Mouse (Mus musculus): Measurements from ENCODE around the gene Nup188. TPM values are rescaled to one million over a fixed set of nuclear protein-coding genes. Genes with fewer than 3 reads are reported as not detected.

Nup188 gene
- polyA plus RNA-seq, 1 experiment from 2014 or later, result 8.5 TPM

GRCm38 (mm10) chr2:30372726-30373125 lies 86.5 kb downstream of the Nup188 start:
- no peak overlapping the region for H3K27ac ChIP-seq (replicated peaks)
- H3K9me3 ChIP-seq (ENCODE audit: control insufficient read depth, low read length), result no peaks in the 10 kb centered on the region
- ATAC-seq (ENCODE audit: low FRiP score, low TSS enrichment), result no peak
- 96% methylated on average over 5 of the region's 5 CpGs for WGBS
- TF ChIP-seq CTCF (IDR thresholded peaks at IDR 0.05; ENCODE audit: low read depth) (no peak), EP300 (optimal IDR thresholded peaks at IDR 0.05) (no peak)
- no peak overlapping the region for H3K4me3 ChIP-seq (ENCODE audit: low read depth, low read length)
- no peak overlapping the region for H3K9ac ChIP-seq (ENCODE audit: low read length)
- H3K36me3 ChIP-seq (ENCODE audit: control insufficient read depth, insufficient read depth, low read length), result peaks cover 32% of the 10 kb centered on the region
- no peaks in the 10 kb centered on the region for H3K27me3 ChIP-seq (ENCODE audit: control insufficient read depth, insufficient read depth, low read length)
- H3K4me2 ChIP-seq (replicated peaks; ENCODE audit: low read depth), result no peak overlapping the region
- no peaks in the 10 kb centered on the region for H3K4me1 ChIP-seq (replicated peaks; ENCODE audit: control insufficient read depth, insufficient read depth)
- no peak for DNase-seq (ENCODE audit: low spot score)

- Histone ChIP-seq H3K4me2 (replicated peaks; ENCODE audit: low read depth) (no peak overlapping the region), H3K36me3 (ENCODE audit: control insufficient read depth, insufficient read depth, low read length) (peaks cover 26% of the 10 kb centered on the region), H3K27me3 (ENCODE audit: control insufficient read depth, insufficient read depth, low read length) (no peaks in the 10 kb centered on the region), H3K4me1 (replicated peaks; ENCODE audit: control insufficient read depth, insufficient read depth) (no peaks in the 10 kb centered on the region), H3K9ac (ENCODE audit: low read length) (no peak overlapping the region), H3K27ac (replicated peaks) (no peak overlapping the region), H3K4me3 (ENCODE audit: low read depth, low read length) (no peak overlapping the region), H3K9me3 (ENCODE audit: control insufficient read depth, low read length) (no peaks in the 10 kb centered on the region)
- ATAC-seq (ENCODE audit: low FRiP score, low TSS enrichment) (no peak), DNase-seq (ENCODE audit: low spot score) (no peak)
- WGBS, result 92% methylated on average over 10 of the region's 10 CpGs
- no peak for TF ChIP-seq EP300 (optimal IDR thresholded peaks at IDR 0.05)
- TF ChIP-seq CTCF (IDR thresholded peaks at IDR 0.05; ENCODE audit: low read depth), result no peak
These were observed 89.7 kb downstream of the Nup188 start for GRCm38 (mm10) chr2:30375893-30376292.

- TF ChIP-seq CTCF (IDR thresholded peaks at IDR 0.05; ENCODE audit: low read depth) (no peak), EP300 (optimal IDR thresholded peaks at IDR 0.05) (no peak)
- H3K4me3 ChIP-seq (ENCODE audit: low read depth, low read length), result no peak overlapping the region
- H3K9me3 ChIP-seq (ENCODE audit: control insufficient read depth, low read length), result no peaks in the 10 kb centered on the region
- H3K4me1 ChIP-seq (replicated peaks; ENCODE audit: control insufficient read depth, insufficient read depth), result no peaks in the 10 kb centered on the region
- H3K27ac ChIP-seq (replicated peaks), result no peak overlapping the region
- H3K9ac ChIP-seq (ENCODE audit: low read length), result no peak overlapping the region
- ATAC-seq (ENCODE audit: low FRiP score, low TSS enrichment) (peak; percentile 13; the same call in 1 of the 2 replicates), DNase-seq (ENCODE audit: low spot score) (no peak)
- 82% methylated on average over 5 of the region's 5 CpGs for WGBS
- no peaks in the 10 kb centered on the region for H3K27me3 ChIP-seq (ENCODE audit: control insufficient read depth, insufficient read depth, low read length)
- peaks cover 24% of the 10 kb centered on the region for H3K36me3 ChIP-seq (ENCODE audit: control insufficient read depth, insufficient read depth, low read length)
- no peak overlapping the region for H3K4me2 ChIP-seq (replicated peaks; ENCODE audit: low read depth)
These were observed 91.5 kb downstream of the Nup188 start for GRCm38 (mm10) chr2:30377721-30378120.

GRCm38 (mm10) chr2:30379307-30379706 lies 93.1 kb downstream of the Nup188 start:
- no peaks in the 10 kb centered on the region for H3K9me3 ChIP-seq (ENCODE audit: control insufficient read depth, low read length)
- no peaks in the 10 kb centered on the region for H3K4me1 ChIP-seq (replicated peaks; ENCODE audit: control insufficient read depth, insufficient read depth)
- 66% methylated on average over 7 of the region's 7 CpGs for WGBS
- H3K4me2 ChIP-seq (replicated peaks; ENCODE audit: low read depth), result no peak overlapping the region
- no peak for TF ChIP-seq CTCF (IDR thresholded peaks at IDR 0.05; ENCODE audit: low read depth)
- TF ChIP-seq EP300 (optimal IDR thresholded peaks at IDR 0.05), result no peak
- no peak overlapping the region for H3K27ac ChIP-seq (replicated peaks)
- no peak for ATAC-seq (ENCODE audit: low FRiP score, low TSS enrichment)
- peaks cover 22% of the 10 kb centered on the region for H3K36me3 ChIP-seq (ENCODE audit: control insufficient read depth, insufficient read depth, low read length)
- no peak for DNase-seq (ENCODE audit: low spot score)
- no peak overlapping the region for H3K4me3 ChIP-seq (ENCODE audit: low read depth, low read length)
- no peak overlapping the region for H3K9ac ChIP-seq (ENCODE audit: low read length)
- H3K27me3 ChIP-seq (ENCODE audit: control insufficient read depth, insufficient read depth, low read length), result no peaks in the 10 kb centered on the region

GRCm38 (mm10) chr2:30380564-30381376 lies 94.6 kb downstream of the Nup188 start:
- TF ChIP-seq EP300 (optimal IDR thresholded peaks at IDR 0.05) (no peak), CTCF (IDR thresholded peaks at IDR 0.05; ENCODE audit: low read depth) (no peak)
- Histone ChIP-seq H3K4me2 (replicated peaks; ENCODE audit: low read depth) (no peak overlapping the region), H3K27ac (replicated peaks) (peak overlapping the region; percentile 61), H3K4me3 (ENCODE audit: low read depth, low read length) (no peak overlapping the region), H3K9me3 (ENCODE audit: control insufficient read depth, low read length) (no peaks in the 10 kb centered on the region), H3K27me3 (ENCODE audit: control insufficient read depth, insufficient read depth, low read length) (no peaks in the 10 kb centered on the region), H3K36me3 (ENCODE audit: control insufficient read depth, insufficient read depth, low read length) (peaks cover 22% of the 10 kb centered on the region), H3K4me1 (replicated peaks; ENCODE audit: control insufficient read depth, insufficient read depth) (no peaks in the 10 kb centered on the region), H3K9ac (ENCODE audit: low read length) (no peak overlapping the region)
- ATAC-seq (ENCODE audit: low FRiP score, low TSS enrichment), result no peak
- WGBS, result 85% methylated on average over 10 of the region's 10 CpGs
- no peak for DNase-seq (ENCODE audit: low spot score)

- no peak overlapping the region for H3K4me3 ChIP-seq (ENCODE audit: low read depth, low read length)
- WGBS, result 73% methylated on average over 4 of the region's 4 CpGs
- no peaks in the 10 kb centered on the region for H3K9me3 ChIP-seq (ENCODE audit: control insufficient read depth, low read length)
- H3K36me3 ChIP-seq (ENCODE audit: control insufficient read depth, insufficient read depth, low read length), result peaks cover 19% of the 10 kb centered on the region
- H3K4me2 ChIP-seq (replicated peaks; ENCODE audit: low read depth), result no peak overlapping the region
- no peaks in the 10 kb centered on the region for H3K4me1 ChIP-seq (replicated peaks; ENCODE audit: control insufficient read depth, insufficient read depth)
- H3K27ac ChIP-seq (replicated peaks), result peak overlapping the region; percentile 74
- peak; percentile 77 for ATAC-seq (ENCODE audit: low FRiP score, low TSS enrichment)
- TF ChIP-seq CTCF (IDR thresholded peaks at IDR 0.05; ENCODE audit: low read depth) (no peak), EP300 (optimal IDR thresholded peaks at IDR 0.05) (no peak)
- DNase-seq (ENCODE audit: low spot score), result no peak
- H3K27me3 ChIP-seq (ENCODE audit: control insufficient read depth, insufficient read depth, low read length), result no peaks in the 10 kb centered on the region
- H3K9ac ChIP-seq (ENCODE audit: low read length), result no peak overlapping the region
These were observed 95.2 kb downstream of the Nup188 start for GRCm38 (mm10) chr2:30381377-30381725.

Data from stomach, postnatal 0 days (tissue).